Mouse (Mus musculus) heart, embryonic 15.5 days (tissue): ENCODE results near the gene Gpr142. TPM values are rescaled to one million over a fixed set of nuclear protein-coding genes. Genes with fewer than 3 reads are reported as not detected.
A peak's percentile ranks its signal among the peaks of the same experiment; 100 is the strongest.

ENCODE experiments used
- ATAC-seq: fragments of 200-750 bp; cut with Nextera tagmentation; replicated peaks from 2 replicates; pipeline ENCODE4 v1.8.0; 2017; ENCODE audit warnings: low read depth, moderate TSS enrichment; ENCODE audit not compliant: insufficient number of reproducible peaks, insufficient read depth, low FRiP score
- H3K27ac ChIP-seq: fragments of 300-500 bp; sonication (generic); 2 replicates; pipeline ENCODE4 v1.5.1; 2015; ENCODE audit warnings: mild to moderate bottlenecking, inconsistent platforms
- H3K27me3 ChIP-seq: fragments of 300-500 bp; sonication (generic); 2 replicates; pipeline ENCODE4 v1.6.1; 2015; ENCODE audit warnings: inconsistent platforms
- H3K36me3 ChIP-seq: fragments of 300-500 bp; sonication (generic); 2 replicates; pipeline ENCODE4 v1.6.1; 2015; ENCODE audit warnings: mild to moderate bottlenecking, inconsistent platforms
- H3K4me1 ChIP-seq: fragments of 300-500 bp; sonication (generic); replicated peaks from 2 replicates; pipeline ENCODE4 v1.6.1; 2015; ENCODE audit warnings: inconsistent platforms
- H3K4me2 ChIP-seq: fragments of 300-500 bp; sonication (generic); 2 replicates; pipeline ENCODE4 v1.6.1; 2015; ENCODE audit warnings: inconsistent platforms, mild to moderate bottlenecking, moderate library complexity
- H3K4me3 ChIP-seq: fragments of 300-500 bp; sonication (generic); 2 replicates; pipeline ENCODE4 v1.5.1; 2015; ENCODE audit warnings: mild to moderate bottlenecking, inconsistent platforms
- H3K9ac ChIP-seq: fragments of 300-500 bp; sonication (generic); 2 replicates; pipeline ENCODE4 v1.6.1; 2015; ENCODE audit warnings: mild to moderate bottlenecking, inconsistent platforms
- H3K9me3 ChIP-seq: fragments of 300-500 bp; sonication (generic); replicated peaks from 2 replicates; pipeline ENCODE4 v1.6.1; 2016; ENCODE audit warnings: inconsistent platforms
- WGBS: fragments of 180-500 bp; shearing (Covaris S2); methylation state at CpG from one replicate; pipeline ENCODE4 v1.1.7; 2015; ENCODE audit warnings: mixed read lengths; 5-methylcytosine and 5-hydroxymethylcytosine counted together
- polyA plus RNA-seq: library from polyadenylated mRNA; unstranded; fragments of >200 nt; fragmentation: Nextera tagmentation; extraction: Ambion mirVana; gene quantifications from 2 replicates; pipeline ENCODE4 v1.2.1, GENCODE M21; 2015

The Gpr142 gene
- polyA plus RNA-seq, 1 experiment from 2014 or later = not detected

- no peaks in the 10 kb centered on the region for H3K36me3 ChIP-seq
- no peak overlapping the region for H3K4me2 ChIP-seq
- no peaks in the 10 kb centered on the region for H3K9me3 ChIP-seq
- no peaks in the 10 kb centered on the region; the same call in 1 of the 2 replicates for H3K4me1 ChIP-seq
- H3K9ac ChIP-seq = no peak overlapping the region
- no peak overlapping the region for H3K4me3 ChIP-seq
- H3K27ac ChIP-seq = no peak overlapping the region
- WGBS = 60% methylated on average over 15 of the region's 15 CpGs
- no peak for ATAC-seq
- 0 out of 2 replicates have a peak, but pooled peaks cover 3% of the 10 kb centered on the region for H3K27me3 ChIP-seq
Observed at GRCm38 (mm10) chr11:114802540-114803267, 4.0 kb downstream of the Gpr142 start.

- Histone ChIP-seq H3K27ac (no peak overlapping the region), H3K4me1 (no peaks in the 10 kb centered on the region; the same call in 1 of the 2 replicates), H3K27me3 (0 out of 2 replicates have a peak, but pooled peaks cover 3% of the 10 kb centered on the region), H3K36me3 (no peaks in the 10 kb centered on the region), H3K4me2 (no peak overlapping the region), H3K9ac (no peak overlapping the region), H3K4me3 (no peak overlapping the region), H3K9me3 (no peaks in the 10 kb centered on the region)
- 46% methylated on average over 8 of the region's 8 CpGs for WGBS
- no peak for ATAC-seq
Observed at GRCm38 (mm10) chr11:114803990-114804389, 5.3 kb downstream of the Gpr142 start.

DNA sequence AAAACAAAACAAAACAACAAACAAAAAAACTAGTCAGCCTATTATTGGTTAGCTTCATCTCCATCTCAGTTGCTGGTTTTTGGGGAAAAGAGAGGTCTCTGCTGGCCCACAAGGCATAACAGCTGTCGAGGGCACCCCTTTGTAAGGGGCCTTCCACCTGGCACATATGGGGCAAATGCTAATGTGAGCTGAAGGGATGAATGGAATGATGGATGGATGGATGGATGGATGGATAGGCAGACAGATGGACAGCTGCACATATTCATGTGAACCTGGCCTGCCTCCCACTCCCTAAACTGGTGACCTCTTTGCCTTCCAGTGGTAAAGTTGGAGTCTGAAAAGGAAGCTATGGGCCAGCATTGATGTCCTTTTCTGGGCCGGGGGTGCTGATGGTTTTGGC is 8.3 kb downstream of the Gpr142 start:
- H3K4me3 ChIP-seq = no peak overlapping the region
- no peaks in the 10 kb centered on the region for H3K9me3 ChIP-seq
- 0 out of 2 replicates have a peak, but pooled peaks cover under 1% of the 10 kb centered on the region for H3K27me3 ChIP-seq
- H3K4me2 ChIP-seq = no peak overlapping the region
- 72% methylated on average over 2 of the region's 2 CpGs for WGBS
- no peaks in the 10 kb centered on the region for H3K36me3 ChIP-seq
- no peaks in the 10 kb centered on the region; the same call in 1 of the 2 replicates for H3K4me1 ChIP-seq
- H3K9ac ChIP-seq = no peak overlapping the region
- no peak overlapping the region for H3K27ac ChIP-seq
- ATAC-seq = no peak

DNA sequence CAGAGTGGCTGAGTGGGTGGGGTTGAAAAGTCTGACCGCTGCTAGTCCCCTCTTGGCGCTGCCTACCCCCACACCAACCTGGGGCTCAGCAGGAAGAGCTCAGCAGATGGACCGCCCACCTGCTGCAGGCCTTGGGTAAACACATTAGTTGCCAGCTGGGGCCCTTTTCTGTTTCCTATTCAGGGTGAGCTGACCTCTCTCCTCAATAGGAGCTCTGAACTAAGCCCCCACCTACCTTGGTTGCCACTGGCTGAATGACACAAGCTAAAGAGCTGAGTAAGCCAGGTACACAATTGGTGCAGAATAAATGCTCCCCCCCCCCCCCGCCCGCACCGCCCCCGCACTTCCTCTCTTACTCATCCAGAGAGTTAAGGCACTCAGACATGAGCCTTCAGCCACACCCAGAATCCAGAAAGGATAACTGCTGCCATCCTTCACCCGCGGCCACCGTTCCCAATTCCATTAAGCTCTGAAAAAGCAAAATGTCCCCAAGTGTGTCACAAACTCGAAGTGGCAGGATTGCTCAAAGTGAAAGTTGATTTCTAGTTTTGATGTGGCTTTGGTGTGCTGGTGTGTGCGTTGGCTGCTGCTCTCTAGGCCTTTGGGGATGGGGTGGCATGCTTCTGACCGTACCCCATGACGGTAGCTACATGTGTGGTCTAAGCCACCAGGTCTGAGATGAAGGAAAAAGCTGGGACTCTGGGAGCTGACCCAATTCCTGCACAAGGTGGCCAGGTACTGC is 9.1 kb downstream of the Gpr142 start:
- H3K4me3 ChIP-seq = no peak overlapping the region
- H3K27me3 ChIP-seq = no peaks in the 10 kb centered on the region
- no peak overlapping the region for H3K9ac ChIP-seq
- WGBS = 37% methylated on average over 13 of the region's 14 CpGs
- H3K9me3 ChIP-seq = no peaks in the 10 kb centered on the region
- no peak overlapping the region for H3K4me2 ChIP-seq
- no peak overlapping the region for H3K27ac ChIP-seq
- peaks cover 2% of the 10 kb centered on the region for H3K4me1 ChIP-seq
- no peak for ATAC-seq
- no peaks in the 10 kb centered on the region for H3K36me3 ChIP-seq

DNA sequence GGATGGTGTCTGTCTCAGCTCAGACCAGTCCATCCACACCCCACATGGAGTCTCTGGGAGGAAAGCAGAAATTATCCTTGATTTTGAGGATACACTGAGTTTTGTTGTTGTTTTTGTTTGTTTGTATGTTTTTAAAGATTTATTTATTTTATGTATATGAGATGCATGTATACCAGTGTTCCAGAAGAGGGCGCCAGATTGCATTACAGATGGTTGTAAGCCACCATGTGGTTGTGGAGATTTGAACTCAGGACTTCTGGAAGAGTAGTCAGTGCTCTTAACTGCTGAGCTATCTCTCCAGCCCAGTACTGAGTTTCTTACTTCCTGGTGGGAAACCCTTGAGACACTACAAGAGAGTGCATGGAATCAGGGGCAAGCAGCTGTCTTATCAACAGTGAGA is 10.6 kb downstream of the Gpr142 start:
- Histone ChIP-seq H3K9ac (no peak overlapping the region), H3K27me3 (no peaks in the 10 kb centered on the region), H3K4me3 (no peak overlapping the region), H3K36me3 (no peaks in the 10 kb centered on the region), H3K4me2 (no peak overlapping the region), H3K27ac (no peak overlapping the region), H3K4me1 (peaks cover 5% of the 10 kb centered on the region), H3K9me3 (no peaks in the 10 kb centered on the region)
- ATAC-seq = no peak
- WGBS = 82% methylated on average over 1 of the region's 1 CpGs

DNA sequence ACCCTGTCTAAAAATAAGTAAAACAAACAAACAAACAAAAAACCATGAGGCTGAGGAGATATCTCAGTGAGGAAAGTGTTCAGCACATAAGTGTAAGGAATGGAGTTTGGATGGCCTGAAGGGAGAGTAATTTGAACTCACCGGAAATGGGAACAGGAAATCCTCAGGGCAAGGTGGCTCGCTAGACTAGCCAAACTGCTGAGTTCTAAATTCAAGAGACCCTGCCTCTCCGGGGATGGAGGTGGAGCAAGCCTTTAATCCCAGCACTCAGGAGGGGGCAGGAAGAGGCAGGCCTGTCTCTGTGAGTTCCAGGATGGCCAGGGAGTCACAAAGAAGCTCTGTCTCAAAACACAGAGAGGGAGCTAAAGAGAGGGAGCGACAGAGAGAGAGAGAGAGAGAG is 11.6 kb downstream of the Gpr142 start:
- no peaks in the 10 kb centered on the region for H3K9me3 ChIP-seq
- no peak overlapping the region for H3K4me2 ChIP-seq
- H3K27me3 ChIP-seq = no peaks in the 10 kb centered on the region
- no peak overlapping the region for H3K9ac ChIP-seq
- WGBS = 26% methylated on average over 4 of the region's 4 CpGs
- no peak overlapping the region for H3K4me3 ChIP-seq
- ATAC-seq = no peak
- peaks cover 15% of the 10 kb centered on the region for H3K4me1 ChIP-seq
- no peak overlapping the region for H3K27ac ChIP-seq
- H3K36me3 ChIP-seq = no peaks in the 10 kb centered on the region

DNA sequence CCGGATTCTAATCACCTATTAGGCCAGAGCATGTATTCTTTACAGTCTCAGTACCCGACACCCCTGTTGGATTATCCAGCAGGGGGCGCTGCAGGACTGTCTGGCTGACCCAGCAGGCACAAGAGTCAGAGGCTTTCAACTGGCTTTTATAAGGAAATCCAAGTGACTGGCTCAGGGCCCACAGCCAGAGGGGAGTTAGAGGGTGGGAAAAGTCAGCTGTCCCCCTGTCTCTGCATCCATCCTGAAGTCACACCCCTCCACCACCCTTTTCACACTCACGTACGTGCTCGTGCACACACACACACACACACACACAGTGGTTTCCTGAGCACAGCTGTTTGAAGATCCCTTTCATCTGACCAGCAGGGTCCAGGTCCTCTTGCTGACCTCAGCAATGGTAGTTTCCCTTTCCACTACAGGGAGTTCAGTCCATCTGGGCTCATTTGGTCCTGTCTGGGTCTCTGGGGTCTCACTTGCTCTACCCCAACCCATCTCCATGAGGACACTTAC is 14.1 kb downstream of the Gpr142 start:
- no peak overlapping the region for H3K27ac ChIP-seq
- 11% methylated on average over 6 of the region's 6 CpGs for WGBS

GRCm38 (mm10) chr11:114814873-114815592 is 16.3 kb downstream of the Gpr142 start:
- Histone ChIP-seq H3K4me3 (no peak overlapping the region), H3K9ac (no peak overlapping the region), H3K36me3 (no peaks in the 10 kb centered on the region), H3K27ac (peak overlapping the region; percentile 7; the same call in 1 of the 2 replicates), H3K27me3 (no peaks in the 10 kb centered on the region), H3K4me1 (peaks cover 16% of the 10 kb centered on the region), H3K4me2 (no peak overlapping the region), H3K9me3 (no peaks in the 10 kb centered on the region)
- peak; percentile 65; the same call in 1 of the 2 replicates for ATAC-seq
- WGBS = 49% methylated on average over 11 of the region's 11 CpGs

More for the DNA sequence above, 14.1 kb downstream of the Gpr142 start:
- Histone ChIP-seq H3K36me3 (no peaks in the 10 kb centered on the region), H3K9ac (no peak overlapping the region), H3K9me3 (no peaks in the 10 kb centered on the region), H3K4me3 (no peak overlapping the region), H3K4me2 (no peak overlapping the region), H3K27me3 (no peaks in the 10 kb centered on the region), H3K4me1 (peaks cover 16% of the 10 kb centered on the region)
- ATAC-seq = no peak; the same call in 1 of the 2 replicates

- 90% methylated on average over 4 of the region's 4 CpGs for WGBS
- Histone ChIP-seq H3K4me3 (no peak overlapping the region), H3K27ac (no peak overlapping the region), H3K4me2 (no peak overlapping the region), H3K36me3 (no peaks in the 10 kb centered on the region), H3K9me3 (no peaks in the 10 kb centered on the region), H3K4me1 (peaks cover 16% of the 10 kb centered on the region), H3K27me3 (no peaks in the 10 kb centered on the region), H3K9ac (no peak overlapping the region)
- ATAC-seq = no peak
Observed at GRCm38 (mm10) chr11:114816934-114817333, 18.2 kb downstream of the Gpr142 start.

GRCm38 (mm10) chr11:114818185-114818584 is 19.5 kb downstream of the Gpr142 start:
- WGBS = 86% methylated on average over 7 of the region's 7 CpGs
- ATAC-seq = no peak
- H3K4me2 ChIP-seq = no peak overlapping the region
- no peaks in the 10 kb centered on the region for H3K36me3 ChIP-seq
- H3K27me3 ChIP-seq = no peaks in the 10 kb centered on the region
- H3K4me1 ChIP-seq = peaks cover 19% of the 10 kb centered on the region
- no peak overlapping the region for H3K9ac ChIP-seq
- no peak overlapping the region for H3K4me3 ChIP-seq
- H3K27ac ChIP-seq = no peak overlapping the region
- H3K9me3 ChIP-seq = no peaks in the 10 kb centered on the region

DNA sequence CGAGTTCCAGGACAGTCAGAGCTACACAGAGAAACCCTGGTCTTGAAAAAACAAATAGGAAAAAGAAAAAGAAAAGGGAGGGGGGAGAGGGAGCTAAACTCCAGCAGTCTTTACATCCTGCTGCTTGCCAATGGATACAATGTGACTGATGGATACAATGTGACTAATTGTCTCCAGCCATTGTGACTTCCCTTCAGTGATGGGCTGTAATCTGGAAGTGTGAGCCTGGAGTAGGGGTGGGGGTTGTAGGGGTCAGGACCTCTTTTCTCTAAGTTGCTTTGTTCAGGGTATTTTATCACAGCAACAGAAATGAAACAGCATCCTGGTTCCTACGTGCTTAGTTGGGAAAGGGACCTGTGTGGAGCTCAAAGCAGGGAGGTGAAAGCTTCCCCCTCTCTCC is 20.4 kb downstream of the Gpr142 start:
- 41% methylated on average over 2 of the region's 2 CpGs for WGBS
- Histone ChIP-seq H3K9me3 (no peaks in the 10 kb centered on the region), H3K36me3 (no peaks in the 10 kb centered on the region), H3K4me1 (peaks cover 24% of the 10 kb centered on the region), H3K27me3 (no peaks in the 10 kb centered on the region), H3K27ac (0 out of 2 replicates have a peak overlapping the region, but pooled peaks have one; percentile 13), H3K9ac (no peak overlapping the region), H3K4me2 (no peak overlapping the region), H3K4me3 (no peak overlapping the region)
- no peak for ATAC-seq
